Mouse (Mus musculus) layer of hippocampus, adult 2 months (tissue): ENCODE results near the gene Klhl2. TPM values are rescaled to one million over a fixed set of nuclear protein-coding genes. Genes with fewer than 3 reads are reported as not detected.

Source experiments
- DNase-seq, 2 experiments: peaks; one replicate each; pipeline ENCODE4 v3.0.0; 2022; ENCODE audit warnings: low spot score in 2 of 2
- H3K27ac ChIP-seq: fragments of 200-600 bp; 2 replicates; pipeline ENCODE4 v1.8.1; 2022
- H3K4me3 ChIP-seq: fragments of 200-600 bp; 2 replicates; pipeline ENCODE4 v1.8.1; 2022; ENCODE audit warnings: mild to moderate bottlenecking
- CTCF ChIP-seq: fragments of 200-600 bp; conservative IDR thresholded peaks from 2 replicates; pipeline ENCODE4 v1.8.1; 2022; ENCODE audit warnings: antibody characterized with exemption, mild to moderate bottlenecking, moderate library complexity
- total RNA-seq, 2 experiments: library from RNA; stranded (reverse); gene quantifications; 2 replicates each; pipeline ENCODE4 v1.2.3; 2021

Gene Klhl2
- total RNA-seq, 2 experiments from 2014 or later, result 303 to 323 TPM

GRCm38 (mm10) chr8:64703191-64703590 lies 146.6 kb downstream of the Klhl2 start:
- Histone ChIP-seq H3K4me3 (no peak overlapping the region), H3K27ac (no peak overlapping the region)
- no peak for DNase-seq
- no peak for TF ChIP-seq CTCF

DNA sequence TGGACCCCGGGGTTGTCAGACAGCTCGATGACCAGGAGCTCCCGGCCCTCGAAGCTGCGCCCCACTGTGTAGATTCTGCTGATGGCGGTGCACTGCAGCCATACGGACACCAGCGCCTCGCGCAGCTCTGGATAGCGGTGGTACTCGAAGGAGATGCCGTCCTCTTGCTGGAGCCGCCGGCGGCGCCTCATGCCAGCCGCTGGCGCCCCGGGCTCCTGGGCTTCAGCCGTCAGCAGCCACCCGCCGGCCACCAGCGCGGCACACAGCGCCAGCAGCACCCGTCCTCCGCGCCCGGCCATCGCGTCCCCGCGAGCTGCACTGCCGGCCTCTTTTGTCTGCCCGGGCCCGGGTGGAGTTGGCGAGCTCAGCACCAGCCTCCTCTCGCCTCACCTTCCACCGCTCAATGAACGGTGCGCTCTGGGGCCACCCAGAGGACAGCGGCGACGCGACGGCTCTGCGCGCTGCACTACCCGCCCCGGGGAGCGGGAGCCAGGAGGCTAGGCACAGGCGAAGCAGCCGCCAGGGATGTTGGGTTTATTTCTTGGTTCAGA lies 157.1 kb downstream of the Klhl2 start, which contains the start of gene Cpe:
Gene Cpe, minus strand, starts transcription at position 404 of the 551 bp plus-strand sequence.
- peak; percentile 86 for TF ChIP-seq CTCF
- Histone ChIP-seq H3K4me3 (peak within 1 kb of the TSS; percentile 93), H3K27ac (peak within 1 kb of the TSS; percentile 99)
- DNase-seq, result peak; percentile 88 to 91

GRCm38 (mm10) chr8:64691591-64692401 lies 158.0 kb downstream of the Klhl2 start:
- peak overlapping the region; percentile 99 for H3K27ac ChIP-seq
- DNase-seq, result no peak
- peak overlapping the region; percentile 93 for H3K4me3 ChIP-seq
- no peak for TF ChIP-seq CTCF

DNA sequence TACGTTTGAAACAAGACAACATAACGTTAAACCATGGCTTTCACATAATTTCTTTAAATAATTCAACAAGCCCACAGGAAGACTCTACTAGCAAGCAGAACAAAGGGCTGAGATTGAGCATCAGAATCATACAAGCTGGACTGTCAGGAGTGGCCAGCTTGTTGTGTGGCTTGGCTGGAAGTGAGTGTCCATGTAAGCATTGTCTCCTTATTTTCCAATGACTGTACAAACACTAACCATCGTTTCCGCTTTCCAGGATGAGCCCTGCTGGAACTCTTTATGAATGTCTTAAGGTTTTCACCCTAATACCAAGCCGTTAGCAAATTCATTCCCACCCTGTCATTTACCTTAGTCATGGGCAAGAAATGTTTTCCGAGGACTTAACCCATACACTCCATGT lies 159.0 kb downstream of the Klhl2 start:
- no peak for DNase-seq
- TF ChIP-seq CTCF, result no peak
- peak overlapping the region; percentile 99 for H3K27ac ChIP-seq

DNA sequence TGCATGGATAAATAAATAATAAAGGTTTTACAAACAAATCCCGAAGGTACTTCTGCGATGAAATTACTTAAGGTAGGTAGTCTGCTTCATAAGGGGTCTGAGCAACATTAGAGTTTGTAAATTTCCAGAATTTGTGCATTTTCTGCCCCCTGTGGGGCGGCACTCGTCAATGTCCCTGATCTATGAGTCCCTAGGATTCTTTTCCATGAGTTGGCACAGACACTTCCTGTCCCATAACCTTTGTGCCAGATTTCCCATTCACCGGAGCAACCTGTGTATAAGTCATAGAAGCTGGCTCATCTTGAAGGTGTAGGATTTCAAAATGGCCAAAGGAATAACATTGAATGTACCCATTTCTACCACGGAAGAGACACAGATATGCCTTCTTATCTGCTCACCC lies 159.5 kb downstream of the Klhl2 start:
- peak; percentile 45 for TF ChIP-seq CTCF
- Histone ChIP-seq H3K27ac (peak overlapping the region; percentile 99), H3K4me3 (peak overlapping the region; percentile 93)
- DNase-seq, result no peak

More for the DNA sequence above, 159.0 kb downstream of the Klhl2 start:
- H3K4me3 ChIP-seq, result peak overlapping the region; percentile 93

Other genes starting within 250 kb of the Klhl2 start
- 1,000 to 10,000 TPM; 2,581 to 2,789 TPM for gene Cpe, start 157.0 kb downstream of the Klhl2 start, total RNA-seq
- gene Msmo1, start 116.2 kb downstream of the Klhl2 start, total RNA-seq, result 10 to 100 TPM; 85.9 to 86.4 TPM
- gene Tmem192, start 97.2 kb upstream of the Klhl2 start, total RNA-seq, result 10 to 100 TPM; 19.8 to 24.4 TPM
- gene Trim75, start 137.8 kb upstream of the Klhl2 start, total RNA-seq, result not detected
- gene Trim61, start 168.5 kb upstream of the Klhl2 start, total RNA-seq, result not detected
- not detected for gene Trim60, start 168.6 kb upstream of the Klhl2 start, total RNA-seq
- under 1 TPM in 1 of 2 experiments, not detected in 1; 0.91 TPM for gene Apela, start 187.3 kb upstream of the Klhl2 start, total RNA-seq
- not detected for gene Gm10663, start 225.0 kb upstream of the Klhl2 start, total RNA-seq